22 mouse cellular contexts compared by ENCODE assay signal in genomic region chr13:111344981-111345380, GRCm38 (mm10).
DNase-seq lines count a peak whose midpoint lies in the region; ATAC-seq lines count a peak whose summit lies in the region.
"Had no signal": no experiment of that assay in that cellular context is flagged by ENCODE, and none has a peak within 500 bp of the region (broad histone marks: within the 10 kb centered on the region; RNA-seq: fewer than 3 reads in every experiment).

No protein-coding gene starts in this region.

- H3K4me1 ChIP-seq in intestine, embryonic 16.5 days (ENCODE audit: control insufficient read depth, insufficient read depth, low read length), result no peaks in the 10 kb centered on the region
- H3K4me1 ChIP-seq in intestine, embryonic 15.5 days (replicated peaks), result no peaks in the 10 kb centered on the region
- H3K4me1 ChIP-seq: embryonic facial prominence, embryonic 13.5 days; forebrain, embryonic 10.5 days had no signal

- DNase-seq in frontal cortex, postnatal 25 days (ENCODE audit: low spot score in 2 of 2), result no peak
- DNase-seq in 416B (ENCODE audit: low read depth), result peak; percentile 33
- DNase-seq in gastrocnemius, postnatal 14 days, result no peak
- DNase-seq: adrenal gland, adult 2 months; adrenal gland, postnatal 25 days; cerebellum, adult 11 months; cerebellum, adult 18-20 months; cerebellum, adult 8-10 months; cerebellum, adult 9-11 months; cerebellum, postnatal 14 days; cerebellum, postnatal 36 days; embryo, embryonic 11 days had no signal

- H3K36me3 ChIP-seq in intestine, embryonic 16.5 days (ENCODE audit: control insufficient read depth, insufficient read depth, low read length), result no peaks in the 10 kb centered on the region
- H3K36me3 ChIP-seq in intestine, embryonic 15.5 days, result no peaks in the 10 kb centered on the region
- H3K36me3 ChIP-seq: embryonic facial prominence, embryonic 13.5 days; embryonic facial prominence, embryonic 15.5 days; forebrain, embryonic 10.5 days; forebrain, embryonic 12.5 days had no signal

- no peak overlapping the region for H3K4me3 ChIP-seq in intestine, embryonic 16.5 days (ENCODE audit: low read length)
- H3K4me3 ChIP-seq in intestine, embryonic 15.5 days (replicated peaks), result no peak overlapping the region
- H3K4me3 ChIP-seq: embryonic facial prominence, embryonic 13.5 days; embryonic facial prominence, embryonic 15.5 days; erythroblast, embryonic 14.5 days; forebrain, embryonic 10.5 days; forebrain, embryonic 12.5 days had no signal

- peak; percentile 57 for ATAC-seq in frontal cortex, adult (ENCODE audit: low TSS enrichment)
- ATAC-seq in intestine, embryonic 16.5 days, result peak; percentile 33; the same call in 1 of the 2 replicates
- ATAC-seq in intestine, embryonic 15.5 days, result no peak; the same call in 1 of the 2 replicates
- ATAC-seq: forebrain, embryonic 14.5 days; forebrain, embryonic 16.5 days had no signal

- H3K27ac ChIP-seq in intestine, embryonic 16.5 days (ENCODE audit: low read length), result no peak overlapping the region
- H3K27ac ChIP-seq in intestine, embryonic 15.5 days, result no peak overlapping the region
- H3K27ac ChIP-seq: embryonic facial prominence, embryonic 13.5 days; embryonic facial prominence, embryonic 15.5 days; forebrain, embryonic 10.5 days; forebrain, embryonic 12.5 days had no signal

- H3K9me3 ChIP-seq in intestine, embryonic 16.5 days (ENCODE audit: control insufficient read depth, low read length), result no peaks in the 10 kb centered on the region
- H3K9me3 ChIP-seq in intestine, embryonic 15.5 days, result no peaks in the 10 kb centered on the region
- H3K9me3 ChIP-seq: embryonic facial prominence, embryonic 13.5 days; embryonic facial prominence, embryonic 15.5 days; forebrain, embryonic 10.5 days; forebrain, embryonic 12.5 days had no signal

- 67% methylated on average over 10 of the region's 10 CpGs for WGBS in intestine, embryonic 16.5 days
- WGBS in intestine, embryonic 15.5 days, result 73% methylated on average over 10 of the region's 10 CpGs

- no peaks in the 10 kb centered on the region for H3K27me3 ChIP-seq in intestine, embryonic 16.5 days (replicated peaks; ENCODE audit: control insufficient read depth, insufficient read depth, low read length)
- no peaks in the 10 kb centered on the region for H3K27me3 ChIP-seq in intestine, embryonic 15.5 days (replicated peaks)
- H3K27me3 ChIP-seq: embryonic facial prominence, embryonic 13.5 days; embryonic facial prominence, embryonic 15.5 days; forebrain, embryonic 12.5 days had no signal

- H3K9ac ChIP-seq in intestine, embryonic 16.5 days (ENCODE audit: low read depth, low read length), result no peak overlapping the region
- no peak overlapping the region for H3K9ac ChIP-seq in intestine, embryonic 15.5 days
- H3K9ac ChIP-seq: embryonic facial prominence, embryonic 13.5 days; embryonic facial prominence, embryonic 15.5 days; forebrain, embryonic 12.5 days had no signal

- no peak overlapping the region for H3K4me2 ChIP-seq in intestine, embryonic 16.5 days (ENCODE audit: low read depth, low read length)
- H3K4me2 ChIP-seq in intestine, embryonic 15.5 days (replicated peaks), result no peak overlapping the region
- H3K4me2 ChIP-seq: embryonic facial prominence, embryonic 13.5 days; embryonic facial prominence, embryonic 15.5 days; forebrain, embryonic 12.5 days had no signal

- intact Hi-C loops in gastrocnemius, postnatal 14 days (cut with DNase I; ENCODE audit: low total_unique reads), result no loop called here
